Mouse (Mus musculus) liver, embryonic 11.5 days (tissue): ENCODE data around the gene Gm11020. TPM values are rescaled to one million over a fixed set of nuclear protein-coding genes. Genes with fewer than 3 reads are reported as not detected.
"Not testable (repeated sequence)": the region's sequence is repeated elsewhere in the genome, so short reads cannot be mapped to it uniquely, and the experiment has no call there.

Source experiments
- ATAC-seq: fragments of 200-750 bp; cut with Nextera tagmentation; replicated peaks from 2 replicates; pipeline ENCODE4 v1.8.0; 2017; ENCODE audit warnings: moderate number of reproducible peaks, mild to moderate bottlenecking, moderate TSS enrichment, moderate library complexity; ENCODE audit not compliant: low FRiP score
- DNase-seq: peaks from one replicate; pipeline ENCODE4 v3.0.0-alpha.2; 2017; ENCODE audit warnings: low spot score
- H3K27ac ChIP-seq: fragments of 300-500 bp; sonication (generic); 2 replicates; pipeline ENCODE4 v1.5.1; 2014; ENCODE audit warnings: mild to moderate bottlenecking, low read depth, low read length, control low read depth
- H3K27me3 ChIP-seq: fragments of 300-500 bp; sonication (generic); replicated peaks from 2 replicates; pipeline ENCODE4 v1.6.1; 2014; ENCODE audit warnings: low read length, mixed read lengths; ENCODE audit not compliant: control insufficient read depth, insufficient read depth
- H3K36me3 ChIP-seq: fragments of 300-500 bp; sonication (generic); 2 replicates; pipeline ENCODE4 v1.6.1; 2014; ENCODE audit warnings: mild to moderate bottlenecking, low read length, moderate library complexity, mixed read lengths; ENCODE audit not compliant: control insufficient read depth, insufficient read depth
- H3K4me1 ChIP-seq: fragments of 300-500 bp; sonication (generic); replicated peaks from 2 replicates; pipeline ENCODE4 v1.6.1; 2014; ENCODE audit warnings: low read length, mixed read lengths; ENCODE audit not compliant: control insufficient read depth, insufficient read depth
- H3K4me2 ChIP-seq: fragments of 300-500 bp; sonication (generic); 2 replicates; pipeline ENCODE4 v1.6.1; 2014; ENCODE audit warnings: mild to moderate bottlenecking, control low read depth, moderate library complexity
- H3K4me3 ChIP-seq: fragments of 300-500 bp; sonication (generic); 2 replicates; pipeline ENCODE4 v1.5.1; 2014; ENCODE audit warnings: low read depth, low read length, control low read depth
- H3K9ac ChIP-seq: fragments of 300-500 bp; sonication (generic); 2 replicates; pipeline ENCODE4 v1.6.1; 2014; ENCODE audit warnings: low read depth, low read length, control low read depth
- H3K9me3 ChIP-seq: fragments of 300-500 bp; sonication (generic); 2 replicates; pipeline ENCODE4 v1.6.1; 2016; ENCODE audit warnings: low read length, inconsistent platforms, mixed read lengths; ENCODE audit not compliant: control insufficient read depth
- WGBS: fragments of 180-500 bp; shearing (Covaris S2); extraction: QIAGEN DNeasy Blood & Tissue Kit; methylation state at CpG from one replicate; pipeline ENCODE4 v1.1.7; 2014; 5-methylcytosine and 5-hydroxymethylcytosine counted together
- polyA plus RNA-seq: library from polyadenylated mRNA; unstranded; fragments of >200 nt; fragmentation: Nextera tagmentation; extraction: Ambion mirVana; gene quantifications from 2 replicates; pipeline ENCODE4 v1.2.1, GENCODE M21; 2014

Gene Gm11020
- polyA plus RNA-seq, 1 experiment from 2014 or later: not detected

- Histone ChIP-seq H3K4me3 (no peak overlapping the region), H3K27ac (no peak overlapping the region), H3K9me3 (no peaks in the 10 kb centered on the region), H3K4me2 (no peak overlapping the region), H3K27me3 (no peaks in the 10 kb centered on the region), H3K4me1 (no peaks in the 10 kb centered on the region), H3K9ac (no peak overlapping the region), H3K36me3 (no peaks in the 10 kb centered on the region)
- ATAC-seq (no peak), DNase-seq (no peak)
- WGBS: 64% methylated on average over 4 of the region's 4 CpGs
Observed at GRCm38 (mm10) chr8:104313311-104313710, 8.1 kb upstream of the Gm11020 start.

GRCm38 (mm10) chr8:104321930-104322329 lies 563 bp downstream of the Gm11020 start, which contains the start of gene Cmtm2b:
TSS of gene Cmtm2b (plus strand) at chr8:104322230.
- not testable (repeated sequence) for H3K27me3 ChIP-seq, H3K36me3 ChIP-seq, H3K9ac ChIP-seq, H3K4me2 ChIP-seq, H3K4me3 ChIP-seq, H3K4me1 ChIP-seq, H3K27ac ChIP-seq, H3K9me3 ChIP-seq, ATAC-seq, DNase-seq
- WGBS: 85% methylated on average over 12 of the region's 12 CpGs

DNA sequence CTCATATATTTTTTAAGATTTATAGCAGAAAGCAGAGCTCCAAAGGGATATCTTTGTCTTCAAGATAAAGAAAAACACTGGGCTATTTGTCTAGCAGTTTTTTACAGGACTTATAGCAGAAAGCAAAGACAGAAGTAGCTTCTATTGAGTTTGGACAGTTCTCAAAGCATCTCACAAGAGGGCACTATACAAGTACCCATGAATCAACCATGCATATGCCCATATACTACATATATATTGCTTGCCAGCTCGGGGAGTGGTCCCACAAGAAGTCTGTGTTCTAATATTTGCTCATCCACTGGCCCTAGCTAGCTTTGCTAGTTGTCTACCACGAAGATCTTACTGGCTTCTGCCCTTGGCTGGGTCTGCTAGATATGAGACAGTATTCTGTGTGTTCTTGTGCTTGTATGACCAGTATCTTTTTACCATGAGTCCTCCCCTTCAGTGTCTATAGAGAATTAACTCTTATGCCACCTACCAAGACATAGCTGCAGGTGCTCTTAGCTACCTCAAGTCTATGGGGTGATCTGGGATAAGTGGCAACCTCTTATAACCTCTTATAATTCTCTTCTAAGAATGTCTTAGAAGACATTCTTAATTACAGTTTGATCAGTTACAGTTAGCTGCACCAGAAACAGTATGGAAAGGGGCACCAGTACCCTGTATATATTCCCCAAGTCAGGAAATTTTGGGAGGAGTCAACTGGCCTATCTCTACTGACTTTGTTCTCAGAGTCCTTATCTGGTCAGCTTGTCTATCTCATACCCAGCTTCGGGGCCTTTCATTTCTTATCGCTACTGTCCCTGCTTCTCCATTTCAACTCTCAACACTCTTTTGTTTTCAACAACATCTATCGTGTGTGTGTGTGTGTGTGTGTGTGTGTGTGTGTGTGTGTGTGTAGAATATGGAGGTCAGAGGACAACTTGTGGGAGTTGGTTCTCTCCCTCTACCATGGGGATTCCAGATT lies 11.6 kb downstream of the Gm11020 start:
- H3K4me2 ChIP-seq: no peak overlapping the region
- peak; percentile 71 for ATAC-seq

GRCm38 (mm10) chr8:104333786-104334185 lies 12.4 kb downstream of the Gm11020 start:
- H3K9ac ChIP-seq: no peak overlapping the region
- H3K36me3 ChIP-seq: no peaks in the 10 kb centered on the region
- H3K27me3 ChIP-seq: no peaks in the 10 kb centered on the region
- peak; percentile 26 for DNase-seq
- no peak overlapping the region for H3K4me3 ChIP-seq
- no peak overlapping the region for H3K4me2 ChIP-seq
- peak overlapping the region; percentile 23; the same call in 1 of the 2 replicates for H3K27ac ChIP-seq
- peaks cover 5% of the 10 kb centered on the region for H3K4me1 ChIP-seq
- ATAC-seq: peak; percentile 50; the same call in 1 of the 2 replicates
- no peaks in the 10 kb centered on the region for H3K9me3 ChIP-seq
- 44% methylated on average over 5 of the region's 5 CpGs for WGBS

More for the DNA sequence above, 11.6 kb downstream of the Gm11020 start:
- Histone ChIP-seq H3K4me1 (peaks cover 5% of the 10 kb centered on the region), H3K9me3 (no peaks in the 10 kb centered on the region), H3K4me3 (no peak overlapping the region), H3K36me3 (no peaks in the 10 kb centered on the region), H3K9ac (no peak overlapping the region), H3K27ac (peak overlapping the region; percentile 23; the same call in 1 of the 2 replicates), H3K27me3 (no peaks in the 10 kb centered on the region)
- WGBS: 38% methylated on average over 5 of the region's 5 CpGs
- DNase-seq: peak; percentile 30

- H3K4me1 ChIP-seq: peaks cover 5% of the 10 kb centered on the region
- no peaks in the 10 kb centered on the region for H3K27me3 ChIP-seq
- no peaks in the 10 kb centered on the region for H3K9me3 ChIP-seq
- ATAC-seq (no peak), DNase-seq (peak; percentile 25)
- H3K9ac ChIP-seq: no peak overlapping the region
- H3K36me3 ChIP-seq: no peaks in the 10 kb centered on the region
- no peak overlapping the region for H3K4me3 ChIP-seq
- H3K4me2 ChIP-seq: no peak overlapping the region
- no peak overlapping the region for H3K27ac ChIP-seq
- 76% methylated on average over 1 of the region's 1 CpGs for WGBS
Observed at GRCm38 (mm10) chr8:104334196-104334595, 12.8 kb downstream of the Gm11020 start.

DNA sequence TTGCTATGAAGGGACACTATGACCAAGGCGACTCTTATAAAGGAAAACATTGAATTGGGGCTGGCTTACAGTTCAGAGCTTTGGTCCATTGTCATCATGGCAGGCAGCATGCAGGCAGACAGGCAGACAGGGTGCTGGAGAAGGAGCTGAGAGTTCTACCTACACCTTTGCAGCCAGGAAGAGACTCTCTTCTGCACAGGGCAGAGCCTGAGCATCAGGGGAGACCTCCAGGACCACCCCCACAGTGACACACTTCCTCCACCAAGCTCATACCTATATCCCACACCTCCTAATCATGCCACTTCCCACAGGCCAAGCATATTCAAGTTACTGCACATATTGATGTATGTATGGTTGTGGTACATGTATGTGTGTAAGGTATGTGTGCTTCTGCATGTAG lies 15.4 kb downstream of the Gm11020 start:
- ATAC-seq: no peak
- Histone ChIP-seq H3K4me3 (no peak overlapping the region), H3K27me3 (no peaks in the 10 kb centered on the region), H3K27ac (no peak overlapping the region), H3K4me2 (no peak overlapping the region), H3K36me3 (no peaks in the 10 kb centered on the region), H3K4me1 (peaks cover 11% of the 10 kb centered on the region), H3K9ac (no peak overlapping the region), H3K9me3 (no peaks in the 10 kb centered on the region)
- 88% methylated on average over 1 of the region's 1 CpGs for WGBS
- peak; percentile 21 for DNase-seq

DNA sequence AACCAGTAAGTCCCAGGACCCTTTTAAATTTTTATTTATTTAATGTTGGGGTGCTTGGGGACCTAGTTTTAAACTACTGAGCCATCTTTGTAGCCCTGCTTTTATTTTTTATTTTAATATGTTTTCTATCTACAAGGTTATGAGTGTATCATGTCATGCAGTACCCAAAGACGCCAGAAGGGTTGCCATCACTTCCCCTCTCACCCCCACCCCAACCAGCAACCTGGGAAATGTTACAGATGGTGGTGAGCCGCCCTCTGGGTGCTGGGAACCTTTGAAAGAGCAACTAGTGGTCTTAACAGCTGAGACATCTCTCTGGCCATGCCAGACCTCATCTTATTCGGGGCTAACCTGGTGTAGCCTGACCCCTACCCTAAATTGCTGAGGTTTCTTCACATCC lies 16.5 kb downstream of the Gm11020 start:
- ATAC-seq: no peak
- no peak overlapping the region for H3K27ac ChIP-seq
- DNase-seq: peak; percentile 29
- H3K9me3 ChIP-seq: no peaks in the 10 kb centered on the region
- 43% methylated on average over 3 of the region's 3 CpGs for WGBS
- no peak overlapping the region for H3K9ac ChIP-seq
- no peak overlapping the region for H3K4me2 ChIP-seq
- no peaks in the 10 kb centered on the region for H3K36me3 ChIP-seq
- H3K27me3 ChIP-seq: no peaks in the 10 kb centered on the region
- peaks cover 11% of the 10 kb centered on the region for H3K4me1 ChIP-seq
- H3K4me3 ChIP-seq: no peak overlapping the region

DNA sequence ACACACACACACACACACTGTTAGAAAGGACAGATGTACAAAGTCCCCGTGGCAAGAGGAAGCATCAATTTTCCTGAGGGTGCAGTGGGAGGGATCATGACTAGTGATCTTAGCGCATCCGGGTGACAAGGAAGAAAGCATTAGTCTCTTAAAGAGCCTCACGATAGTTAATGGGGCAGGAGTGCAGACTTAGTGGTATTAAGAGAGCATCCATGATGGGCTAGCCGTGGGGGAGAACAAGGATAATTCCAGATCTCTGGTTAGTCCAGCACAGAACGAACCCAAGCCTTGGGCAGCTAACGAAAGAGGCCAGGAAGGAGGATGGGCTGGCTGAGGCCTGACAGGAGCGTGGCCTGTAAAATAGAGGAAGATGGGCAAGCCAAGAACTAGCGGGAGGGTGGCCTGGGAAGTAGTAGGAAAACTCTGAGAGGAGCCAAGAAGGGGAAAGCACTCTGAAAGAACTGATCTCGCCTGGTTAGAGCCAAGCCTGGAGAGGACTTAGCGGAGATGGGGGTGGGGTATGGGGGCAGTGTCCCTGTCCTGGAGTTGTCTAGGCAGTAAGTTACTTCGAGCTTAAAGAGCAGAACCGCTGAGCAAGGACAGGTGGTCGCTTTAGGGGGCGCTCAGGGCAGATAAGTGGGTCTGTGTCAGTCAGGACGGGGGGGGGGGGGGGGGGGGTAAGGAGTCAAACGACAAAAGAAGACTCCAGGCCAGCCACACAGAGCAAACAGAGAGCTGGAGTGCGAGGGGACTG lies 18.0 kb downstream of the Gm11020 start, which contains the start of gene Cmtm3:
TSS of gene Cmtm3 (plus strand) at position 182 of the 754 bp plus-strand sequence.
- DNase-seq (peak; percentile 33), ATAC-seq (no peak)
- no peaks in the 10 kb centered on the region for H3K36me3 ChIP-seq
- peak within 1 kb of the TSS; percentile 80 for H3K9ac ChIP-seq
- H3K4me2 ChIP-seq: peak within 1 kb of the TSS; percentile 71
- peak within 1 kb of the TSS; percentile 67 for H3K4me3 ChIP-seq
- H3K4me1 ChIP-seq: peaks cover 7% of the 10 kb centered on the region
- H3K27ac ChIP-seq: peak within 1 kb of the TSS; percentile 21; the same call in 1 of the 2 replicates
- H3K27me3 ChIP-seq: no peaks in the 10 kb centered on the region
- 21% methylated on average over 18 of the region's 18 CpGs for WGBS
- H3K9me3 ChIP-seq: no peaks in the 10 kb centered on the region
